Mouse (Mus musculus) embryo, embryonic 10.5 days (tissue): ENCODE data around the gene Lrp5.
A peak's percentile ranks its signal among the peaks of the same experiment; 100 is the strongest.
"Not testable (repeated sequence)": the region's sequence is repeated elsewhere in the genome, so short reads cannot be mapped to it uniquely, and the experiment has no call there.

Experiments used
- DNase-seq: peaks from one replicate; pipeline ENCODE4 v3.0.0-alpha.2; 2015; ENCODE audit warnings: low spot score

Lrp5 gene

GRCm38 (mm10) chr19:3695471-3695870, 9.1 kb upstream of the Lrp5 start:
- no peak for DNase-seq

- DNase-seq = no peak
Measured at GRCm38 (mm10) chr19:3695006-3695405, 8.6 kb upstream of the Lrp5 start.

GRCm38 (mm10) chr19:3694476-3694875, 8.1 kb upstream of the Lrp5 start:
- DNase-seq = no peak

GRCm38 (mm10) chr19:3692414-3693145, 6.2 kb upstream of the Lrp5 start:
- no peak for DNase-seq

GRCm38 (mm10) chr19:3691337-3691736, 5.0 kb upstream of the Lrp5 start:
- DNase-seq = no peak

- DNase-seq = peak; percentile 71
Measured at GRCm38 (mm10) chr19:3687676-3688171, 1.4 kb upstream of the Lrp5 start.

- peak; percentile 44 for DNase-seq
Measured at GRCm38 (mm10) chr19:3685611-3686214, 651 bp downstream of the Lrp5 start.

- DNase-seq = peak; percentile 64
Measured at GRCm38 (mm10) chr19:3684957-3685580, 1.3 kb downstream of the Lrp5 start.

GRCm38 (mm10) chr19:3684414-3684813, 1.9 kb downstream of the Lrp5 start:
- DNase-seq = peak; percentile 45

- DNase-seq = no peak
Measured at GRCm38 (mm10) chr19:3681310-3681934, 4.9 kb downstream of the Lrp5 start.

GRCm38 (mm10) chr19:3680732-3681131, 5.6 kb downstream of the Lrp5 start:
- DNase-seq = no peak

- DNase-seq = no peak
Measured at GRCm38 (mm10) chr19:3674122-3674855, 12.1 kb downstream of the Lrp5 start.

- no peak for DNase-seq
Measured at GRCm38 (mm10) chr19:3673149-3673548, 13.2 kb downstream of the Lrp5 start.

- DNase-seq = peak; percentile 27
Measured at GRCm38 (mm10) chr19:3669100-3669499, 17.3 kb downstream of the Lrp5 start.

- no peak for DNase-seq
Measured at GRCm38 (mm10) chr19:3668551-3668950, 17.8 kb downstream of the Lrp5 start.

GRCm38 (mm10) chr19:3667979-3668378, 18.4 kb downstream of the Lrp5 start:
- no peak for DNase-seq

- DNase-seq = no peak
Measured at GRCm38 (mm10) chr19:3667155-3667895, 19.0 kb downstream of the Lrp5 start.

GRCm38 (mm10) chr19:3666632-3667031, 19.7 kb downstream of the Lrp5 start:
- no peak for DNase-seq

- peak; percentile 23 for DNase-seq
Measured at GRCm38 (mm10) chr19:3665510-3665909, 20.9 kb downstream of the Lrp5 start.

GRCm38 (mm10) chr19:3657947-3658346, 28.4 kb downstream of the Lrp5 start:
- DNase-seq = no peak

GRCm38 (mm10) chr19:3657065-3657464, 29.3 kb downstream of the Lrp5 start:
- not testable (repeated sequence) for DNase-seq
